Mouse (Mus musculus) small intestine, adult 2 months (tissue): ENCODE measurements around the gene Gm20388.

Experiments
- CTCF ChIP-seq: fragments of 200-500 bp; IDR thresholded peaks from 2 replicates; pipeline ENCODE4 v1.5.1; 2012; ENCODE audit warnings: low read depth, mild to moderate bottlenecking, control low read depth, inconsistent platforms, low read length, moderate library complexity, mixed read lengths; ENCODE audit not compliant: insufficient replicate concordance, insufficient read length; ENCODE audit errors: extremely low read depth
- POLR2A ChIP-seq: fragments of 200-500 bp; IDR thresholded peaks from 2 replicates; pipeline ENCODE4 v1.6.1; 2012; ENCODE audit warnings: low read depth, mild to moderate bottlenecking, control low read depth, inconsistent platforms, low read length, moderate library complexity

DNA sequence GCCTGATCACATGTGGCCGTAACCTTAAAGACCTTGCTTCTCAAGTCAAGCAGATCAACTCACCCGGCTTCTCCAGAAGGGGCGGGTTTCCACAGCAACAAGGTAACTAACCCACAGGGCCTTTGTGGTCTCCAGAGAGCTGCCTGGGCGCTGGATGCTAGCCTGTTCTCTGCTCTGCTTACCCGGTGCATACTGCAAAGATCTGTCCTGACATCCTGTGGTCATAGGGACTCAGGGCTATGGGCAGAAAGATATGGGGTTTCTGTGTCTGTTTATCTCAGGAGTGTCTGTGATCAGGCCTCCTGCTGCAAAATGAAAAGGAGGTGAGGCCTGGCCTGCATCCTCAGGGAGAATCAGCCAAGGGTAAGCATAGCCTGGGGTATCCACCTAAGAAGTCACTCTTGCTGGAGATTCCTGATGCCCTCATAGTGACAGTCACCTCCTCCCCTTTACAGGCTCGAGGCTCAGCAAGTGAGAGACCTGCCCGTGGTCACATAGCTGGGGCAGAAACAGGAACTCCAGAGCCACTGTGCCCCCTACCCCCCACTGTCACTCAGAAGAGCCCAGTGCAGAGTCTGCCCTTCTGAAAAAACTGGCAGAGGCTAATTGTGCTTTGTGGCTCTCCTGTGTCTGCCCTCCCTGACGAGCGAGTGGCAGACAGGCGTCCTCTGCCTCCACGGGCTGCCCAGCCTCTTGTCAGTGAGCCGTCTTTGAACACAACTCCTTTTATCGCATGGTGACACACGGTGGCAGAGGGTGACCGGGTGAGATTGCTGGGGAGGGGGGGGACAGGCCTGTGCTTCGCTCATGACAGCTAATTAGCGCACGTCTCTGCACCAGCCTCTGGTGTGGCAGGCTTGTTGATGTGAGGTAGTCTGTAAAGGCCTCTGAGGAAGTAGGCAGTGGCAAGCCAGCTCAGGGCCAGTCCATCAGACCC is 383.0 kb downstream of the Gm20388 start:
- TF ChIP-seq CTCF: no peak
- TF ChIP-seq POLR2A: no peak
